Mouse (Mus musculus) ovary, postnatal 10 days (tissue): ENCODE results near the gene Vmn1r36.
"Not testable (repeated sequence)": the region's sequence is repeated elsewhere in the genome, so short reads cannot be mapped to it uniquely, and the experiment has no call there.

ENCODE experiments used
- DNase-seq: peaks from one replicate; pipeline ENCODE4 v3.0.0; 2022; ENCODE audit warnings: low spot score

The Vmn1r36 gene

GRCm38 (mm10) chr6:66719068-66719467 is at the start of gene Vmn1r36:
Vmn1r36 (minus strand) TSS chr6:66719168.
- DNase-seq = not testable (repeated sequence)

- not testable (repeated sequence) for DNase-seq
Observed at GRCm38 (mm10) chr6:66729082-66729481, 10.1 kb upstream of the Vmn1r36 start, which contains the start of gene Vmn1r37. Vmn1r37 (plus strand) TSS chr6:66729382.

- DNase-seq = no peak
Observed at GRCm38 (mm10) chr6:66713854-66714253, 5.1 kb downstream of the Vmn1r36 start.

GRCm38 (mm10) chr6:66708901-66709300 is 10.1 kb downstream of the Vmn1r36 start:
- no peak for DNase-seq

- no peak for DNase-seq
Observed at GRCm38 (mm10) chr6:66685806-66686205, 33.2 kb downstream of the Vmn1r36 start, which contains the start of gene Vmn1r35. Vmn1r35 (minus strand) TSS chr6:66685906.
